Mouse (Mus musculus): ENCODE data around the gene Igsf6. TPM values are rescaled to one million over a fixed set of nuclear protein-coding genes. Genes with fewer than 3 reads are reported as not detected.
"Not testable (repeated sequence)": the region's sequence is repeated elsewhere in the genome, so short reads cannot be mapped to it uniquely, and the experiment has no call there.

The Igsf6 gene
- total RNA-seq, 4 experiments from 2014 or later, result 0.72 to 1.5 (median 1.2) TPM

- no peak for DNase-seq (ENCODE audit: low spot score)
Observed at GRCm38 (mm10) chr7:121059477-121060218, 14.7 kb downstream of the Igsf6 start.

GRCm38 (mm10) chr7:121053071-121053470 is 21.3 kb downstream of the Igsf6 start:
- DNase-seq (ENCODE audit: low spot score), result no peak

DNA sequence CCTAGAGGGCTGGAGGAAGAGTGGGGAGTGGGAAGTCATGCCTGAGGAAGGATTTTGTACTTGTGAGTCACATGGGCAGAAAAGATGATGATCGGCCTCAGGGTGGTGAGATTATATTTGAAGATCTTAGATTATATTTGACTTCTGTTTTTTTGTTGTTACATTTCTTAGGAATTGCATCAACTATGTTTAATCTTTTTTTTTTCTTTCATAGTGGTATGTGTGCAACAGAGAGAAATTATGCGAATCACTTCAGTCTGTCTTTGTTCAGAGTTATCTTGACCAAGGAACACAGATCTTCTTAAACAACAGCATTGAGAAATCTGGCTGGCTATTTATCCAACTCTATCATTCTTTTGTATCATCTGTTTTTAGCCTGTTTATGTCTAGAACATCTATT is 26.7 kb downstream of the Igsf6 start:
- DNase-seq (ENCODE audit: low spot score), result no peak

DNA sequence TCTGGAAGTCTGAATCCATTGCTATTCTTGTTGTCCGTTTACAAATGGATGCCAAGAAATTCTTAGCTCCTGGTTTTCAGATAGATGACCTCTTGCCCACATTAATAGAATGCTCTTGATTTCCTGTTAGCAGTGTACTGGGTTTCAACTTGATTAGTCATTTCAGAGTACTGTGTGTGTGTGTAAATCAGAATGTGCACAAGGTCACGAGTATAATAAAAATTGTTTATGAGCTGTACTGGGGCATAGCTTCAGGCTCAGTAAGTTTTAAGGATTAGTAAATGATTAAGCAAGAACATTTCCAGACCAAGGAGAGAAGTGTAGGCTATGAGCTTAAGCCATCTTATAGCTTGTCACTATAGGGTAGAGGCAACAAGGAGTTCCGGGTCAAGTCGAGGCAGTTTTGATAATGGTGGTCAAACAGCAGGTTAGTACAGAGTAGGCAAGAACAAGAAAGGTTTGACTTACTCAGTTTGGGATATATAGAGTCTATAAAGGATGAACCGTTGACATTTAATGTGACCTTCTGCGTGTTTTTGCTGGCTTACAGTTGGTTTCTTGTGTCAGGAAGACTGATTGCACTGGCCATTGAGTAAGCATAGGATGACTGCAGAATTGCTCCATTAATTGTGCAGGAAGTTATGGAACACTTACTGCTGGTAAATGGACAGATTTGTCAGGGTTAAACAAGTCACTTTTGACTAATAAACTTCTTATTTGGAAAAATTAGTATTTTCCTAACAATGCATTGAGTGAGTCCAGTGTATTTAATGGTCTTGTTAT is 28.5 kb downstream of the Igsf6 start:
- peak; percentile 28 for DNase-seq (ENCODE audit: low spot score)

DNA sequence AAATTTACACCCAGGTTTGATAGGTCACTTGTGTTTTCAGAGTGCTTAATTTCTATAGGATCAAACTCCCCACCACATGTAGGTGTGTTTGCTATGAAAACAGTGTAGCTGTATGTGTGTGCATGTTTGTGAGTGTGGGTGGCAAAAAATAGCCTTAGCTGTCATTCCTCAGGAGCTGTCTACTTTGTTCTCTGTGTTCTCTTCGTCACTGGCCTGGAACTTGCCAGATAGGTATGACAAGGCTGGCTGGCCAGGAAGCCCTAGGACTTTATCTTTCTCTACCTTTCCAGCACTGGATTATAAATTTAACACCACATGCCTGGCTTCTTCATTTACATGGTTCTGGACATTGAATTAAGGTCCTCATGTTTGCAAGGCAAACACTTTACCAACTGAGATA is 30.1 kb downstream of the Igsf6 start:
- DNase-seq (ENCODE audit: low spot score), result peak; percentile 57

DNA sequence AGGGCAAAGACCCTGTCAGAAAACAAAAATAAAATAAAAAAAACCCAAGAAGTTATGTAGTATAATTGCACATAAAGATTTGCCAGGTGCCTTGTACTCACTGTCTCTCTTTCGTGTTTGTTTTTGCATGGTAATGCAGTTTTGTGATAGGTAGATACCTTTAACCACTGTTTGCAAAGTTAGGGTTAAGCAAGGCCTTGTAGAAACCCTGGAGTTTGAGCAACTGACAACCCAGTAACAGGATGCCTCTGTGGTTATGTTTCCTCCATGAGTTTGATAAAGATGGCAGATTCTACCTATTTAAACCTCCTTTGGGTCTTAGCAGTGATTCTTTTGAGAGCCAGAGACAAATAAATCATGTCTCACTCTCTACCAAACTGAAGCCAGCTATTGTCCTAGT is 30.9 kb downstream of the Igsf6 start:
- DNase-seq (ENCODE audit: low spot score), result no peak

DNA sequence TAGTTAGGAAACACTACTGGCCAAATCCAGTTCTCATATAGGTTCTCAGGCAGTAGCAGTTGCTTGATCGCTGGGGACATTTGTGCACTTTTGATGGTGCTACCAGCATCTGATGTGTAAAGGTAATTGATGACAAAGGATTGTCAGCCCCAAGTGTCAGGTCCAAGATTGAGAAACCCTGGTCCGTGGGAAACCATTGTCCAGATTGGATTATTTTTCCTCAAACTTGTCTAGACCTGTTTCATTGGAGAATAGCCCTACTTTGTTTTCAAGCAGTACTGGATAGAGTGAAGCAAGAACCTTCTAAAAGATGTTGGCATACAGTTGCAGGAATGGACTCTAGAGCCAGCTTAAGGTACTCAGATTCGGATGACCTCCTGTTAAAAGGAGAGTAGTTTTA is 31.4 kb downstream of the Igsf6 start:
- DNase-seq (ENCODE audit: low spot score), result no peak

DNA sequence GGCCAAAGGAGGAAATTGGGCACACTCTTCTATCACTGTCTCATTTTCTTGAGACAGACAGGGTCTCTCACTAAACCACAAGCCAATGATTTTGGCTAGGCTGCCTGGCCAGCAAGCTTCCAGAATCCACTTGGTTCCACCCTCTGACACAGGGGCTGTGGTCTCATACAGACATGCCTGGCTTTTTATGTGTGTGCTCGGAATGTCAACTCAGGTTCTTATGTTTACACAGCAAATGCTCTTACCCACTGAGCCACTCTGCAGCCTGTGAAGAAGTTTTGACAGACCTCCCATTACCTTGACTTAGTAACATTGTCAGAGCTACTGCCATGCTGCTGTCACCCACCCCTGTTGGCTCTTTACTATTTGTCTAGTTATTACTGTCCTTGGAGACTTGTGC is 32.4 kb downstream of the Igsf6 start:
- DNase-seq (ENCODE audit: low spot score), result no peak

DNA sequence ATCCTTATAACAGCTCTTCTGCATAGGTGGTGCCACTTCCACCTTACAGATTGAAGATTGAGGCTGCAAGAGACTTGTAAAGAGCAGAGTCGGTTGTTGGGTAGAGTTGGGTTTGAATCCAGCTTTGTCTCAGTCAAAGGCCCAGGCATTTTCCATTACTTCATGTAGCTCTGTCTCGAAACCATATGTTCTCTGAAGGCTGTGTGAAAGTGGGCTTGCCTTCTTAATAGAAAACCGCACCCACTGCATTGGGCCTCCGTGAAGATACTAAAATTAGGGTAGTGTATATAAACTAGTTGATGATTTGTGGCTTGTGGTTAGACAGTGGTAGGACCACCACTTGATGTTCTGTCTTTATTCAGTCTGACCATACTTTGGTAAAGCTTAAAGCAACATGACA is 33.8 kb downstream of the Igsf6 start:
- no peak for DNase-seq (ENCODE audit: low spot score)

DNA sequence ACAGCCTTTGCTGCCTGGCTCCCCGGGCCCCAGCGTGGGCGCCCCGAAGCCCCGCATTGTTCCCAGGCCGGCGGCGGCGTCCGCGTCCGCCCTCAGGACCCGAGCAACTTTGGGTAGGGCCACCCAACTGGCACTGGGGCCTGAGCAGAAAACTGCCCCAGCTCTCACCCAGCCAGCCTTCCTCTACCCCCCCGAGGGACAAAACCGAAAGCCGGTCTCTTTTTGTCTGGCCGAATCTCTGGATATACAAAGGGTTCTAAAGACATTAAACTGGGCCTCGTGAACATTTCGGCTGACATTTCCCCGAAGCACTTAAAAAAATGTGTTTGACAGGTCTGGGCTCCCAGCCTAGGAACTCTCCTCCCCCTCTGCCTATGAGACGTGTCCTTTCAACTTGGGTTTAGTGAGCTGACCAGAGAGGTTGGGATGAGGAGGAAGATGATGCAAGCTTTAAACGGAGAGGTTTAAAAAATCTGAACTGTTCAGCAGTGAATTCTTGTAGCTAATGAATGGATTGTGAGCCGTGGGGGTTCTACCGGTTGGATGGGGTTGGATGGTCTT is 39.1 kb downstream of the Igsf6 start:
- DNase-seq (ENCODE audit: low spot score), result peak; percentile 36

DNA sequence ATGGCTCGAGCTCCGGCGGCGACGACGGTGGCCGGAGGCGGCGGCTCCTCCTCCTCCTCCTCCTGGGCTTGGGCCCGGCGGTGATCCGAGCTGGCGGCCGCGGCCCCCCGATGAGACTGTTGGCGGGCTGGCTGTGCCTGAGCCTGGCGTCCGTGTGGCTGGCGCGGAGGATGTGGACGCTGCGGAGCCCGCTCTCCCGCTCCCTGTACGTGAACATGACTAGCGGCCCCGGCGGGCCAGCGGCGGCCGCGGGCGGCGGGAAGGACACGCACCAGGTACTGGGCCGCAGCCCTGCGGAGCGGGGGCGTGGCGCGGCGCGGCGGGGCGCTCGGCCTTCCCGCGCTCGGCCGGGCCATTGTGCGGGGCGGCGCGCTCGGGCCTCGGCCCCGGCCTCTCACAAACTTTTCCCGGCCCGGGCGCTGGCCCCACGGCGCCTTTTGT is 39.7 kb downstream of the Igsf6 start:
- no peak for DNase-seq (ENCODE audit: low spot score)

DNA sequence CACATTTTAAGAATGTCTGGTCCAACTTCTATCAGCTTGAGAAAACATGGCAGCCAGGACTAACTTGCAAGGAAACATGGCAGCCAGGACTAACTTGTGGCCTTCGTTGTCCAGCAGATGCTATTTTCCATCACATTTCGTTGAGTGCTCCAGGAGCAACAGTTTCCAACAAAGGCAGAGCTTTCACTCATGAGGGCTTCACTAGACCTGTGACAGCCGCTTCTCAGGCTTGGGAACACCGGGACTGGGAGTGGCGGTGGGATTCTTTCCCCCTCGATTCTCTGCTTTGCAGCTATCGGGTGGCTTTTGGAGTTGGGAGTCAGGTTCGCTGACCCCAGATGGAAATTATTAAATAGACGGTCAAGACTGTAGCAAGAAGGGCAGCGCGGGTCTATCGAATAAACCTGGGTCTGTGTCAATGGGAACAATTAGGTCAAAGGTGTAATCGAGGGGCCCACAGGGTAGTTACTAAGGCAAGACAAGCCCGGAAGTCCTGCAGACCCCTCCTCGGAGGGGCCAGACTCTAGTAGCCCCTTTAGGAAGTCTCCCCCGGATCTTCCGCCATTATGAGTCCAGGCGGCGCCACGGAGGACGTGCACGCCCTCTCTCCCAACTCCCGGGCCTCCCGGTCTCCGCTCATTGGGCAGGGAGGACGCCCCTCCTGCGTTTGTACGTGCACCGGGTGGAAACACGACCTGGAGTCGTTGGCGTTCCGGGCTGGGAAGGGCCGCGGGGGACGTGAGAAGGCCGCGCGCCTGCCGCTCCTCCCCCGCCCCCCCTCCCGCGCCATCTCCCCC is 40.3 kb downstream of the Igsf6 start, which contains the start of gene Mettl9:
TSS of gene Mettl9 (plus strand) at position 590 of the 797 bp plus-strand sequence.
- DNase-seq (ENCODE audit: low spot score), result peak; percentile 91

DNA sequence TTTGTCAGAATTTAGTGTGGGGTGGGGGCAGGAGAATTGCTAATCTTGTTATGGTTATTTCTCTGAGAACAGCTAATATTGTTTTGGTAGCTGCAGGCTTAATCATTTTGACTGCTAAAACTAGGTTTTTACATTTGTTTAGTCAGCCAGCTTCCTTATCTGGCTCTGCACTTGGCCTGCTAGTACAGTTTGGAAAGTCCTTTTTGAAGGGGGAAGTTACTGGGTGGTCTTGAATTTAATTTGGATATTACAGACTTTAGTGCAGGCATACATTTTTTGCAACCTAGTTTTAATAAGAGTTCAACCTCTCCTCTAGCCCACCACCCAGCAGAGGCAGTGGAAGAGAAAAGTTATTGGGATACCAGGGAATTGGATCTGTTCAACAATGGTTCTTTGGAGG is 44.4 kb downstream of the Igsf6 start:
- not testable (repeated sequence) for DNase-seq (ENCODE audit: low spot score)

DNA sequence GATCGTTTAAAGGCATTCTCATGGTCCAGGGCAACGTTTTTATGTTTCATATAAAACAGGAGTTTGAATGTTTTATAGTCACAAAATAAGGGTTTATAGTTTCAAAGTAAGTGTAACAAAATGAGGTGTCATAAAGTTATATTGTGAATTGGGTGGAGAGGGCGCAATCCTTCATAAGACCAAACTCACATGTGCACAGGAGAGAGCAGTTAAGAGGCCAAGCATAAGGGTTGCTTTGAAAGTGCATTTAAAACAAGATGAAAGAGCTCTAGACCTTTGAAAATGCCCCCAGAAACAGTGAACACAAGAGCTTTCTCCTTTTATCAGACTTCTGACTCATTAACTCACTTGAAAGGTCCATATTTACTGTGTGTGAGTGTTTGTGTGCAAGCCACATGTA is 48.1 kb downstream of the Igsf6 start:
- no peak for DNase-seq (ENCODE audit: low spot score)

- DNase-seq (ENCODE audit: low spot score), result no peak
Observed at GRCm38 (mm10) chr7:121025221-121026008, 49.0 kb downstream of the Igsf6 start.

DNA sequence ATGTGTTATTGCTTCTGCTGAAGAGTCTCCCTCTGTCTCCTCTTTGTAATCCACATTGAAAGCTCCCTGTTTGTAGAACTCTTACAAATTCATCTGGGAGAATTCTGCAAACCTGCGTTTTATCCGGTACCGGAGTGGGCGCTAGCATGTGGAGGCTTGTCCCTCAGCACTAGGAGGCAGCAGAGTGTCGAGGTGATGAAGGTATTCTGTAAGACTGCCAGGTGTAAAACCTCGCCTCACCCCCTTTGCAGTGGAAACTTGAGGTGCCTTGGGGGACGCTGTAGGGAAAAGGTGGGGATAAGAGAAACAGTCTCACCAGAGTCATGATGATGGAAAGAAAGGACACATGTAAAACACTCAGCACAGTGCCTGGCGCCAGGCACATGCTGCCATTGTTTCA is 54.1 kb downstream of the Igsf6 start:
- no peak for DNase-seq (ENCODE audit: low spot score)

GRCm38 (mm10) chr7:121018778-121019177 is 55.6 kb downstream of the Igsf6 start:
- DNase-seq (ENCODE audit: low spot score), result no peak

GRCm38 (mm10) chr7:121014486-121014885 is 59.9 kb downstream of the Igsf6 start:
- DNase-seq (ENCODE audit: low spot score), result no peak

Measured in heart, adult 8-10 months (tissue).